Mouse (Mus musculus) heart, postnatal 0 days (tissue): ENCODE results near the gene Cdc42ep5. TPM values are rescaled to one million over a fixed set of nuclear protein-coding genes. Genes with fewer than 3 reads are reported as not detected.

ENCODE experiments used
- ATAC-seq: fragments of 200-750 bp; cut with Nextera tagmentation; 2 replicates; pipeline ENCODE4 v1.8.0; 2017; ENCODE audit warnings: low read depth, moderate number of reproducible peaks, moderate library complexity; ENCODE audit not compliant: insufficient read depth
- DNase-seq: peaks from one replicate; pipeline ENCODE4 v3.0.0-alpha.2; 2016; ENCODE audit warnings: low spot score
- H3K27ac ChIP-seq: fragments of 300-500 bp; sonication (generic); 2 replicates; pipeline ENCODE4 v1.5.1; 2014; ENCODE audit warnings: low read depth, mild to moderate bottlenecking
- H3K27me3 ChIP-seq: fragments of 300-500 bp; sonication (generic); 2 replicates; pipeline ENCODE4 v1.6.1; 2014; ENCODE audit warnings: low read length, mixed read lengths; ENCODE audit not compliant: control insufficient read depth, insufficient read depth
- H3K36me3 ChIP-seq: fragments of 300-500 bp; sonication (generic); replicated peaks from 2 replicates; pipeline ENCODE4 v1.6.1; 2014; ENCODE audit warnings: low read length, mixed read lengths; ENCODE audit not compliant: control insufficient read depth, insufficient read depth
- H3K4me1 ChIP-seq: fragments of 300-500 bp; sonication (generic); 2 replicates; pipeline ENCODE4 v1.6.1; 2014; ENCODE audit warnings: antibody characterized with exemption; ENCODE audit not compliant: control insufficient read depth, insufficient read depth
- H3K4me2 ChIP-seq: fragments of 300-500 bp; sonication (generic); 2 replicates; pipeline ENCODE4 v1.6.1; 2014; ENCODE audit warnings: low read depth, mild to moderate bottlenecking, low read length, moderate library complexity
- H3K4me3 ChIP-seq: fragments of 300-500 bp; sonication (generic); 2 replicates; pipeline ENCODE4 v1.5.1; 2014; ENCODE audit warnings: low read depth, low read length
- H3K9ac ChIP-seq: fragments of 300-500 bp; sonication (generic); replicated peaks from 2 replicates; pipeline ENCODE4 v1.6.1; 2014; ENCODE audit warnings: low read depth, low read length, mixed read lengths
- H3K9me3 ChIP-seq: fragments of 300-500 bp; sonication (generic); replicated peaks from 2 replicates; pipeline ENCODE4 v1.6.1; 2016; ENCODE audit warnings: low read length; ENCODE audit not compliant: control insufficient read depth
- CTCF ChIP-seq: IDR thresholded peaks from 2 replicates; pipeline ENCODE4 v1.5.1; 2016; ENCODE audit warnings: antibody characterized with exemption, control low read depth, low read depth
- EP300 ChIP-seq: IDR thresholded peaks from 2 replicates; pipeline ENCODE4 v1.6.1; 2016; ENCODE audit warnings: antibody characterized with exemption, low read depth
- WGBS: fragments of 180-500 bp; shearing (Covaris S2); extraction: QIAGEN DNeasy Blood & Tissue Kit; methylation state at CpG from one replicate; pipeline ENCODE4 v1.1.7; 2014; 5-methylcytosine and 5-hydroxymethylcytosine counted together
- polyA plus RNA-seq: library from polyadenylated mRNA; unstranded; fragments of >200 nt; fragmentation: Nextera tagmentation; extraction: Ambion mirVana; gene quantifications from 2 replicates; pipeline ENCODE4 v1.2.1, GENCODE M21; 2015
- total RNA-seq: library from RNA; depleted of rRNA; stranded (reverse); fragments of >200 nt; gene quantifications from 2 replicates; pipeline ENCODE4 v1.2.3, GENCODE M21; 2014; ENCODE audit warnings: low replicate concordance

The Cdc42ep5 gene
- total and polyA plus RNA-seq, 2 experiments from 2014 or later = 21.0 to 37.4 TPM

DNA sequence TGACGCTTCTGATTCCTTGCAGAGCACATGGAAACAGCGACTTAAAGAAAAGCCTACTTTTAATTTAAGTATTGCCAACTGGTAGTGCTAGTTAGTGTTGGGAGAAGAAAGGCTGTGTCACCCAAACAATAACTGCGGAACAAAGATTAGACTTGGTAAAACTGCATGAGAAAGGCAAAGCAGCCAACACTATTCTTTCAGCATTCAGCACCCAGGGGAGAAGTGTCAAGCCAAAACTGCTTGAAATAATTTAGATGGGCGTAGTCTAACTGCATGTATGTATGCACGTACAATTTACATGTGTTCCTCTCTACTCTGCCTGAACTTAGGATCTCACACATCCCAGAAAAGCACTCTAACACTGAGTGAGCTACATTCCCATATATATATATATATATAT lies 10.3 kb downstream of the Cdc42ep5 start:
- Histone ChIP-seq H3K9me3 (no peaks in the 10 kb centered on the region), H3K4me1 (peaks cover 14% of the 10 kb centered on the region), H3K9ac (no peak overlapping the region), H3K4me3 (no peak overlapping the region), H3K27me3 (0 out of 2 replicates have a peak, but pooled peaks cover 7% of the 10 kb centered on the region), H3K27ac (no peak overlapping the region), H3K4me2 (no peak overlapping the region), H3K36me3 (no peaks in the 10 kb centered on the region)
- ATAC-seq (no peak), DNase-seq (no peak)
- 62% methylated on average over 5 of the region's 5 CpGs for WGBS
- TF ChIP-seq EP300 = no peak
- TF ChIP-seq CTCF = no peak

DNA sequence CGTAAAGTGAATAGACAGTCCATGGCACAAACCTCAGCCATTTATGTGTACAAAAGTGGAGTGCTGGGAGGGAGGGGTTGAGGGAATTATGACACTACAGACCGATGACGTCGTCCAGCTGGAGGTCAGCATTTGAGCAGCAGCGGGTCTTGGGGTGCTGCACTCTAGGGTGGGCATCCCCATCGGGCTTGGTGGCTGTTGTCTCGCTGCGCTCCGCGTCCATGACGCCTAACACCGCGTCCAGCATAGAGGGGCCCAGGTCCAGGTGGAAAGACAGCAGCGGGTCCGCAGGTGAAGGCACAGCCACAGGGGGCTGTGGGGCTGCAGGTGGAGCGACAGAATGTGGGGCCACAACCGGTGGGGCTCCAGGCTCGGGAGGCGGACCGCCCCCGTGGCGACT lies 13.4 kb downstream of the Cdc42ep5 start:
- DNase-seq (no peak), ATAC-seq (no peak)
- Histone ChIP-seq H3K9me3 (no peaks in the 10 kb centered on the region), H3K9ac (no peak overlapping the region), H3K36me3 (peaks cover 13% of the 10 kb centered on the region), H3K27ac (no peak overlapping the region), H3K4me2 (peak overlapping the region; percentile 86), H3K27me3 (0 out of 2 replicates have a peak, but pooled peaks cover 7% of the 10 kb centered on the region), H3K4me3 (peak overlapping the region; percentile 64), H3K4me1 (peaks cover 21% of the 10 kb centered on the region)
- TF ChIP-seq CTCF (no peak), EP300 (no peak)
- WGBS = 28% methylated on average over 15 of the region's 22 CpGs

DNA sequence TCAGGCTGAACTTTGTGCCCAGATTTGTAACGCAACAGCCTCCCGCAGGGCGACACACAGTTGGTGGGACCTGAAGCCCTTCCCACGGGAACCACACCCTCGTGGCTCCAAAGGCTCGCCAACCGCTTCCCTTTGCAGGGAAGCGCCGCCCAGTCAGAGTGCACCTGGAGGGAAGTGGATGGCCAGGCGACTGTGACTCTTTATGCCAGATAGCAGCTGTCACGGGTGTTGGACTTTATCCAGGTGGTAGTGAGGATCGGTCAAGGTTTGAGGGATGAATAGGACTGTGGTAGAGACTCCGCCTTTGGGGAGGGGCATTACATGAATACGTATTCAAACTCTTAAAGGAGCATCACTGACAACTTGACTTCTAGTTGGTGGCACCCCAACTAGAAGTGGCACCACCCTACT lies 13.8 kb downstream of the Cdc42ep5 start:
- no peak for TF ChIP-seq EP300
- peak overlapping the region; percentile 86 for H3K4me2 ChIP-seq
- no peak for DNase-seq
- 0 out of 2 replicates have a peak, but pooled peaks cover 7% of the 10 kb centered on the region for H3K27me3 ChIP-seq
- 0 out of 2 replicates have a peak, but pooled peaks have one; percentile 2 for ATAC-seq
- no peak overlapping the region; the same call in 1 of the 2 replicates for H3K9ac ChIP-seq
- WGBS = 17% methylated on average over 14 of the region's 14 CpGs
- H3K36me3 ChIP-seq = peaks cover 17% of the 10 kb centered on the region
- peaks cover 21% of the 10 kb centered on the region for H3K4me1 ChIP-seq
- no peaks in the 10 kb centered on the region for H3K9me3 ChIP-seq
- H3K4me3 ChIP-seq = peak overlapping the region; percentile 64
- no peak overlapping the region for H3K27ac ChIP-seq

DNA sequence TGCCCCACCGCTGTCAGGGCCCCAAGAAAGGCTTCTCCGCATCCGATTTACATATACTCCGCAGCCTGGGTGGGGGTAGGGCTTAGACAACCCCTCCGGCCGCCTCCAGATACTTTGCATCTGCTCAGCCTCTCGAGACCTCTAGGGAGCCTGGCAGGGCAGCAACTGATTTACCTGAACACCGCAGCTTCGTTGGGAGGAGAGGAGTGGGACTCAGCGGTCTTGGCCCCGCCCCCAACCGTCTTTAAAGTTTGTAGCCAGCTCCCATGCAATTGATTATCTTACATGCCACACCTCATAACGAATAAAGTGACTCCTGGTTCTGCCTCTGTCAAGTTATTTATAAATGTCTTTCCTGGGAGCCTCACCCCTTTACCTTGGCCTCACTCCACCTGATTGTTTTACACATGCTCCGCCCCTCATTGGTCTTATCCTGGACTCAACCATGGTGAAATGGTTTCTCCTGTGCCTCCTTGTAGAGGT lies 14.6 kb downstream of the Cdc42ep5 start, which contains the start of gene Leng9:
Leng9 (minus strand) TSS at position 316 of the 483 bp plus-strand sequence.
- peaks cover 21% of the 10 kb centered on the region for H3K4me1 ChIP-seq
- peak within 1 kb of the TSS; percentile 64 for H3K4me3 ChIP-seq
- WGBS = 3% methylated on average over 14 of the region's 14 CpGs
- H3K9me3 ChIP-seq = no peaks in the 10 kb centered on the region
- DNase-seq (peak; percentile 29), ATAC-seq (peak; percentile 14; the same call in 1 of the 2 replicates)
- H3K27ac ChIP-seq = peak within 1 kb of the TSS; percentile 91
- TF ChIP-seq CTCF (no peak), EP300 (no peak)
- peaks cover 25% of the 10 kb centered on the region for H3K36me3 ChIP-seq
- 0 out of 2 replicates have a peak, but pooled peaks cover 7% of the 10 kb centered on the region for H3K27me3 ChIP-seq
- H3K9ac ChIP-seq = peak within 1 kb of the TSS; percentile 72
- peak within 1 kb of the TSS; percentile 86 for H3K4me2 ChIP-seq

DNA sequence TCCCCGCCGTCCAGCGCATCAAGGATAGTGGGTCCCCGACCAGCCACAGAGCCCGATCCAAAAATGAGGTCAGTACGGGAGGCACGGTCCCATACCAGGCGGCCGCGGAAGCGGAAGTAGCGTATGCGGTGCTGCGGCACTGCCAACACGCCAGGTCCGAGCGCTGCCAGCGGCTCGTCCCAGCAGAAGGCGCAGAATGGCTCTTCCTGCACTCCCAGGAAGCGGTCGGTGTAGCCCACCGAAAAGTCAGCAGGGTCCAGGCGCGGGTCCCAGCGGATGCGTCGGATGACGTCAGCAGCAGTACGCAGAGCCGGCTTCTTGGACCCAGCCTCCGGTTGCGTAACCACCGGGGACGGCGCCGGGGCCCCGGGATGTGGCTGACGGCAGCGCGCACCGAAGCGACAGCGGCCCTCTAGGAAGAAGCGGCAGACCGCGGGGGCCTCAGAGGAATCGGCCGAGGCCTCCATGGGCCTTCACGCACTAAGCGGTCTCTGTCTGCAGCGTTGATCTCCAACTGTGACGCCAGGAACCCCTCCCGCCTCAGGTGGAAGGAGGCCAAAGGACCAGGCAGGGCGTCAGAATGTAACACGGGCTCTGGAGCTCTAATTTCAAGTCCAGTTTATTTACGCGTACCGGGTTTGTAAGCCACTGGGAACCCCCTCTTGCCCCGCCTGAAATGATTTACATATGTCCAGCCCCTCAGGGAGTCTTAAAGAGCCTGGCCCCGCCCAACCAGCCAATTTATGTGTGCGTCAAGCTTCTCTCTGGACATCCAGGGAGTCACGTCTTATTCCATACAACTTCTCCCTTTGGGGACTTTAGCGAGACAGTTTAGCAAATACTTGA lies 15.2 kb downstream of the Cdc42ep5 start:
- Histone ChIP-seq H3K9ac (peak overlapping the region; percentile 72), H3K4me2 (peak overlapping the region; percentile 86), H3K27ac (peak overlapping the region; percentile 91), H3K27me3 (0 out of 2 replicates have a peak, but pooled peaks cover 7% of the 10 kb centered on the region), H3K36me3 (peaks cover 31% of the 10 kb centered on the region), H3K9me3 (no peaks in the 10 kb centered on the region), H3K4me3 (peak overlapping the region; percentile 64), H3K4me1 (peaks cover 21% of the 10 kb centered on the region)
- DNase-seq (peak; percentile 84), ATAC-seq (peak; percentile 77)
- WGBS = under 1% methylated on average over 64 of the region's 64 CpGs
- TF ChIP-seq EP300 (no peak), CTCF (no peak)
